Mouse (Mus musculus): ENCODE measurements at regions not wholly inside any gene's neighbourhood (a gene's known extent, or its start where the extent isn't known, plus 50 kb on each side); places are given as distances from the start of the nearest gene placed in this dataset.

- Histone ChIP-seq H3K27ac (ENCODE audit: insufficient read depth, low read length) (no peak overlapping the region), H3K4me1 (ENCODE audit: control insufficient read depth, insufficient read depth, low read length) (no peaks in the 10 kb centered on the region), H3K4me3 (replicated peaks; ENCODE audit: insufficient read depth, low read depth, low read length) (no peak overlapping the region), H3K27me3 (ENCODE audit: control insufficient read depth, insufficient read depth, low read length) (no peaks in the 10 kb centered on the region)
- no peak for DNase-seq
- no peak for TF ChIP-seq CTCF (IDR thresholded peaks at IDR 0.05; ENCODE audit: borderline replicate concordance, insufficient read depth, low read depth, low read length)
- TF ChIP-seq POLR2A (IDR thresholded peaks at IDR 0.05; ENCODE audit: borderline replicate concordance, insufficient read depth, low read length) = no peak
Observed at GRCm38 (mm10) chr1:55837366-55837765, 431.6 kb downstream of the Plcl1 start.

- peak; percentile 33 to 36 for DNase-seq
- no peak overlapping the region for H3K27ac ChIP-seq (ENCODE audit: insufficient read depth, low read length)
- 2% methylated on average over 2 of the region's 2 CpGs for WGBS
- TF ChIP-seq POLR2A (IDR thresholded peaks at IDR 0.05; ENCODE audit: borderline replicate concordance, insufficient read depth, low read length) (no peak), CTCF (IDR thresholded peaks at IDR 0.05; ENCODE audit: borderline replicate concordance, insufficient read depth, low read depth, low read length) (peak; percentile 61)
- no peaks in the 10 kb centered on the region for H3K4me1 ChIP-seq (ENCODE audit: control insufficient read depth, insufficient read depth, low read length)
- no peak overlapping the region for H3K4me3 ChIP-seq (replicated peaks; ENCODE audit: insufficient read depth, low read depth, low read length)
- H3K27me3 ChIP-seq (ENCODE audit: control insufficient read depth, insufficient read depth, low read length) = no peaks in the 10 kb centered on the region
Observed at GRCm38 (mm10) chr1:55838168-55838567, 432.4 kb downstream of the Plcl1 start.

GRCm38 (mm10) chr1:55848806-55849205, 443.1 kb downstream of the Plcl1 start:
- no peak for DNase-seq
- Histone ChIP-seq H3K27ac (ENCODE audit: insufficient read depth, low read length) (no peak overlapping the region), H3K4me1 (ENCODE audit: control insufficient read depth, insufficient read depth, low read length) (no peaks in the 10 kb centered on the region), H3K27me3 (ENCODE audit: control insufficient read depth, insufficient read depth, low read length) (no peaks in the 10 kb centered on the region), H3K4me3 (replicated peaks; ENCODE audit: insufficient read depth, low read depth, low read length) (no peak overlapping the region)
- 28% methylated on average over 3 of the region's 3 CpGs for WGBS
- TF ChIP-seq CTCF (IDR thresholded peaks at IDR 0.05; ENCODE audit: borderline replicate concordance, insufficient read depth, low read depth, low read length) = no peak

GRCm38 (mm10) chr1:55852354-55852753, 446.6 kb downstream of the Plcl1 start:
- Histone ChIP-seq H3K27me3 (ENCODE audit: control insufficient read depth, insufficient read depth, low read length) (no peaks in the 10 kb centered on the region), H3K27ac (ENCODE audit: insufficient read depth, low read length) (no peak overlapping the region), H3K4me1 (ENCODE audit: control insufficient read depth, insufficient read depth, low read length) (no peaks in the 10 kb centered on the region), H3K4me3 (replicated peaks; ENCODE audit: insufficient read depth, low read depth, low read length) (no peak overlapping the region)
- DNase-seq = no peak
- no peak for TF ChIP-seq CTCF (IDR thresholded peaks at IDR 0.05; ENCODE audit: borderline replicate concordance, insufficient read depth, low read depth, low read length)
- no peak for TF ChIP-seq POLR2A (IDR thresholded peaks at IDR 0.05; ENCODE audit: borderline replicate concordance, insufficient read depth, low read length)

GRCm38 (mm10) chr1:55859113-55859512, 453.4 kb downstream of the Plcl1 start:
- Histone ChIP-seq H3K4me1 (ENCODE audit: control insufficient read depth, insufficient read depth, low read length) (no peaks in the 10 kb centered on the region), H3K27me3 (ENCODE audit: control insufficient read depth, insufficient read depth, low read length) (no peaks in the 10 kb centered on the region), H3K4me3 (replicated peaks; ENCODE audit: insufficient read depth, low read depth, low read length) (no peak overlapping the region), H3K27ac (ENCODE audit: insufficient read depth, low read length) (no peak overlapping the region)
- 83% methylated on average over 3 of the region's 3 CpGs for WGBS
- no peak for DNase-seq
- TF ChIP-seq POLR2A (IDR thresholded peaks at IDR 0.05; ENCODE audit: borderline replicate concordance, insufficient read depth, low read length) (no peak), CTCF (IDR thresholded peaks at IDR 0.05; ENCODE audit: borderline replicate concordance, insufficient read depth, low read depth, low read length) (no peak)

GRCm38 (mm10) chr1:55863113-55863512, 457.4 kb downstream of the Plcl1 start:
- H3K4me1 ChIP-seq (ENCODE audit: control insufficient read depth, insufficient read depth, low read length) = no peaks in the 10 kb centered on the region
- H3K27me3 ChIP-seq (ENCODE audit: control insufficient read depth, insufficient read depth, low read length) = no peaks in the 10 kb centered on the region
- TF ChIP-seq POLR2A (IDR thresholded peaks at IDR 0.05; ENCODE audit: borderline replicate concordance, insufficient read depth, low read length) (no peak), CTCF (IDR thresholded peaks at IDR 0.05; ENCODE audit: borderline replicate concordance, insufficient read depth, low read depth, low read length) (no peak)
- no peak overlapping the region for H3K27ac ChIP-seq (ENCODE audit: insufficient read depth, low read length)
- DNase-seq = no peak
- WGBS = 27% methylated on average over 3 of the region's 3 CpGs
- no peak overlapping the region for H3K4me3 ChIP-seq (replicated peaks; ENCODE audit: insufficient read depth, low read depth, low read length)

GRCm38 (mm10) chr1:55865274-55865673, 459.6 kb downstream of the Plcl1 start:
- Histone ChIP-seq H3K4me1 (ENCODE audit: control insufficient read depth, insufficient read depth, low read length) (no peaks in the 10 kb centered on the region), H3K4me3 (replicated peaks; ENCODE audit: insufficient read depth, low read depth, low read length) (no peak overlapping the region), H3K27ac (ENCODE audit: insufficient read depth, low read length) (no peak overlapping the region), H3K27me3 (ENCODE audit: control insufficient read depth, insufficient read depth, low read length) (no peaks in the 10 kb centered on the region)
- TF ChIP-seq POLR2A (IDR thresholded peaks at IDR 0.05; ENCODE audit: borderline replicate concordance, insufficient read depth, low read length) (no peak), CTCF (IDR thresholded peaks at IDR 0.05; ENCODE audit: borderline replicate concordance, insufficient read depth, low read depth, low read length) (no peak)
- 39% methylated on average over 4 of the region's 4 CpGs for WGBS
- DNase-seq = no peak

GRCm38 (mm10) chr1:55866677-55867076, 461.0 kb downstream of the Plcl1 start:
- DNase-seq = no peak
- H3K4me3 ChIP-seq (replicated peaks; ENCODE audit: insufficient read depth, low read depth, low read length) = no peak overlapping the region
- no peak overlapping the region for H3K27ac ChIP-seq (ENCODE audit: insufficient read depth, low read length)
- TF ChIP-seq CTCF (IDR thresholded peaks at IDR 0.05; ENCODE audit: borderline replicate concordance, insufficient read depth, low read depth, low read length) (no peak), POLR2A (IDR thresholded peaks at IDR 0.05; ENCODE audit: borderline replicate concordance, insufficient read depth, low read length) (no peak)
- no peaks in the 10 kb centered on the region for H3K4me1 ChIP-seq (ENCODE audit: control insufficient read depth, insufficient read depth, low read length)
- H3K27me3 ChIP-seq (ENCODE audit: control insufficient read depth, insufficient read depth, low read length) = no peaks in the 10 kb centered on the region; the same call in 1 of the 2 replicates
